Mouse (Mus musculus): ENCODE measurements around the gene Rnf25. TPM values are rescaled to one million over a fixed set of nuclear protein-coding genes. Genes with fewer than 3 reads are reported as not detected.

The Rnf25 gene
- total RNA-seq, 2 experiments from 2014 or later, result 50.9 to 51.6 TPM

Small RNA genes lying within 50 kb of the gene (microRNA-seq; reads per million reads assigned to microRNA genes)
- 0 reads per million in 2 experiments for gene Gm25035

Other genes starting within 250 kb of the Rnf25 start
- 1 to 10 TPM; 1.1 to 1.8 TPM for gene Catip, start 239.3 kb downstream of the Rnf25 start, total RNA-seq (2021)
- gene Slc11a1, start 226.2 kb downstream of the Rnf25 start, total RNA-seq (2021), result 1 to 10 TPM; 1.6 to 5.3 TPM
- gene Ctdsp1, start 209.9 kb downstream of the Rnf25 start, total RNA-seq (2021), result 10 to 100 TPM; 23.8 to 28.2 TPM
- gene Vil1, start 192.0 kb downstream of the Rnf25 start, total RNA-seq (2021), result 1 to 10 TPM in 1 of 2 experiments, under 1 TPM in 1; 0.62 to 1.2 TPM
- 10 to 100 TPM; 30.5 to 33.4 TPM for gene Cnot9, start 95.3 kb downstream of the Rnf25 start, total RNA-seq (2021)
- gene Plcd4, start 58.5 kb downstream of the Rnf25 start, total RNA-seq (2021), result 10 to 100 TPM; 19.4 to 19.9 TPM
- gene Usp37, start 57.1 kb downstream of the Rnf25 start, total RNA-seq (2021), result 10 to 100 TPM; 21.6 to 21.7 TPM
- gene Zfp142, start 13.2 kb downstream of the Rnf25 start, total RNA-seq (2021), result 10 to 100 TPM; 24.0 to 25.5 TPM
- gene Bcs1l, start 13.1 kb downstream of the Rnf25 start, total RNA-seq (2021), result 10 to 100 TPM; 22.6 to 25.7 TPM
- 1 to 10 TPM; 6.2 to 7.3 TPM for gene Stk36, start within 50 bp of the Rnf25 start, total RNA-seq (2021)
- gene Ttll4, start 60.3 kb upstream of the Rnf25 start, total RNA-seq (2021), result 10 to 100 TPM; 23.3 to 23.8 TPM
- gene Cyp27a1, start 112.2 kb upstream of the Rnf25 start, total RNA-seq (2021), result 1 to 10 TPM; 1.1 to 2.6 TPM
- gene Prkag3, start 147.8 kb upstream of the Rnf25 start, total RNA-seq (2021), result under 1 TPM; 0.14 to 0.55 TPM
- gene Wnt6, start 170.5 kb upstream of the Rnf25 start, total RNA-seq (2021), result under 1 TPM; 0.43 to 0.58 TPM
- 1 to 10 TPM; 1.9 to 2.0 TPM for gene Wnt10a, start 190.1 kb upstream of the Rnf25 start, total RNA-seq (2021)